Mouse (Mus musculus) cerebellum, adult 2 months (tissue): ENCODE results near the gene Hist1h3f. TPM values are rescaled to one million over a fixed set of nuclear protein-coding genes. Genes with fewer than 3 reads are reported as not detected.

Source experiments
- DNase-seq, 2 experiments: peaks; one replicate each; pipeline ENCODE4 v3.0.0; 2021
- H3K27ac ChIP-seq: fragments of 200-500 bp; 2 replicates; pipeline ENCODE4 v1.5.1; 2012; ENCODE audit warnings: low read length, control low read depth, inconsistent platforms; ENCODE audit not compliant: insufficient read depth
- H3K27me3 ChIP-seq: fragments of 200-500 bp; 2 replicates; pipeline ENCODE4 v1.6.1; 2012; ENCODE audit warnings: inconsistent platforms, mild to moderate bottlenecking, low read length, moderate library complexity; ENCODE audit not compliant: control insufficient read depth, insufficient read depth
- H3K4me1 ChIP-seq: fragments of 200-500 bp; 2 replicates; pipeline ENCODE4 v1.6.1; 2011; ENCODE audit warnings: low read length; ENCODE audit not compliant: control insufficient read depth, insufficient read depth
- H3K4me3 ChIP-seq: fragments of 200-500 bp; replicated peaks from 2 replicates; pipeline ENCODE3; 2011; ENCODE audit warnings: mild to moderate bottlenecking, low read depth, low read length, control low read depth; ENCODE audit not compliant: insufficient read depth
- CTCF ChIP-seq: fragments of 200-500 bp; IDR thresholded peaks from 2 replicates; pipeline ENCODE4 v1.5.1; 2011; ENCODE audit warnings: low read depth, mild to moderate bottlenecking, control low read depth, low read length, moderate library complexity, borderline replicate concordance; ENCODE audit not compliant: insufficient read depth
- POLR2A ChIP-seq: fragments of 200-500 bp; IDR thresholded peaks from 2 replicates; pipeline ENCODE4 v1.6.1; 2011; ENCODE audit warnings: low read length, control low read depth, borderline replicate concordance; ENCODE audit not compliant: insufficient read depth
- WGBS: fragments of 180-500 bp; shearing (Covaris S2); methylation state at CpG from one replicate; pipeline ENCODE4 v1.1.7; 2018; 5-methylcytosine and 5-hydroxymethylcytosine counted together
- polyA plus RNA-seq: library from polyadenylated mRNA; depleted of rRNA; stranded (reverse); fragments of >200 nt; gene quantifications from 2 replicates; pipeline ENCODE4 v1.2.3, GENCODE M21; 2012

The Hist1h3f gene
- polyA plus RNA-seq, 1 experiment, result 0.33 TPM

- Histone ChIP-seq H3K4me3 (no peak overlapping the region), H3K27ac (no peak overlapping the region), H3K4me1 (no peaks in the 10 kb centered on the region), H3K27me3 (no peaks in the 10 kb centered on the region)
- 93% methylated on average over 1 of the region's 1 CpGs for WGBS
- TF ChIP-seq POLR2A (no peak), CTCF (no peak)
- no peak for DNase-seq
Measured at GRCm38 (mm10) chr13:23513517-23513916, 30.3 kb upstream of the Hist1h3f start.

- WGBS, result 85% methylated on average over 5 of the region's 5 CpGs
- Histone ChIP-seq H3K27ac (no peak overlapping the region), H3K4me3 (no peak overlapping the region), H3K27me3 (no peaks in the 10 kb centered on the region), H3K4me1 (no peaks in the 10 kb centered on the region)
- no peak for DNase-seq
- no peak for TF ChIP-seq POLR2A
- TF ChIP-seq CTCF, result no peak
Measured at GRCm38 (mm10) chr13:23515281-23515680, 28.6 kb upstream of the Hist1h3f start.

GRCm38 (mm10) chr13:23515826-23516620 lies 27.8 kb upstream of the Hist1h3f start:
- 56% methylated on average over 15 of the region's 15 CpGs for WGBS
- DNase-seq, result no peak
- Histone ChIP-seq H3K4me1 (no peaks in the 10 kb centered on the region), H3K4me3 (peak overlapping the region; percentile 38), H3K27me3 (no peaks in the 10 kb centered on the region), H3K27ac (no peak overlapping the region)
- TF ChIP-seq POLR2A (no peak), CTCF (no peak)

DNA sequence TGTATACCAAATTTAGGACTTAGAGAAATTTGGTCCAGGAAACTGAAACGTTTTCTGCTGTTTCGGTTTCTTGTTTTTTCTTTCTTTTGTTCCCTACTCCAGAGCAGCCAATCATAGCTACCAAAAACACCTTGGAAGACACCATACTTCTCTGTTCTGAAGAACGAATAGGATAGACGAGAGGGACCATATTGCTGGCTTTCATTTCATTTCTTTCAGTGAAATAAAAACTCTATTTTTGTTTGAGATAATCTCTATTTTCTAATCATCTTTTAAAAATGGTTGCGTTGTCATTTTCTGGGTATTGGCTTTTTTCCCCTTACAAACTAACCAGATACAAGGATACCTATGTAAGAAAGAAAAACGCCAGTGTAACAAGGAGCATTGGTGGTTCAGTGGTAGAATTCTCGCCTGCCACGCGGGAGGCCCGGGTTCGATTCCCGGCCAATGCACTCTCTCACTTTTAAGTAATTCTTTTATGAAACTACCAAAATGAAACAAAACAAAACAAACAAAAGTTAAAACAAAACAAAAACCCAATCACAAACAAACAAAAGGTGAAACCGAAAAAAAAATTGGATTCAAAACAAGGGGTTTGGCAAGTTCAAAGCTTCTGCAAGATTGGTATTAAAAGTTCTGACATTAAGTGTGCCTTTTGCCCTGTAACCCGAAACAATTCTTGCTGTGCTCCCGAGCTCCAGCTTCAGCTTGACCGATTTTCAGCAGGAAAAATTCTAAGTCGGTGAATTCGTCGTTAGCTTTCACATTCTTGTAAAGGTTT lies 26.8 kb upstream of the Hist1h3f start:
- DNase-seq, result peak; percentile 74 to 82
- WGBS, result under 1% methylated on average over 19 of the region's 19 CpGs
- Histone ChIP-seq H3K4me1 (no peaks in the 10 kb centered on the region), H3K27me3 (no peaks in the 10 kb centered on the region), H3K4me3 (peak overlapping the region; percentile 63), H3K27ac (no peak overlapping the region)
- TF ChIP-seq CTCF (no peak), POLR2A (no peak)

- WGBS, result under 1% methylated on average over 27 of the region's 27 CpGs
- no peak overlapping the region for H3K27ac ChIP-seq
Measured at GRCm38 (mm10) chr13:23517603-23518294, 26.1 kb upstream of the Hist1h3f start.

DNA sequence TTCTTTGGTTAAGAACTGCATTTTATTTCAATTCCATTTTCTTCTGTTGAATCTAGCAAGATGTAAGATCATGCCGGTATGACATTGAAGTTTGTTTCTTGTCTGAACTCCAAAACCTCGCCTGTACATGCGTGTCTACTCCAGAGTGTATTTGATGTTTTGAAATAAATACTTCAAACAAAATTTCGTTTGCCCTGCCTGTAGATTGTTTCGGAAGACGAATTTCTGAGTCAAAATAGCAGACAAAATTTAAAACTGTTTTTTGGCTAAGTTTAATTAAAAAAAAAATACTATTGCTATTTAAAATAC lies 25.6 kb upstream of the Hist1h3f start:
- WGBS, result under 1% methylated on average over 6 of the region's 6 CpGs
- Histone ChIP-seq H3K4me3 (peak overlapping the region; percentile 48), H3K27ac (no peak overlapping the region), H3K27me3 (no peaks in the 10 kb centered on the region), H3K4me1 (no peaks in the 10 kb centered on the region)
- TF ChIP-seq CTCF (no peak), POLR2A (no peak)
- DNase-seq, result no peak

More at GRCm38 (mm10) chr13:23517603-23518294, 26.1 kb upstream of the Hist1h3f start:
- TF ChIP-seq CTCF, result no peak
- no peak for TF ChIP-seq POLR2A
- H3K27me3 ChIP-seq, result no peaks in the 10 kb centered on the region
- peak overlapping the region; percentile 63 for H3K4me3 ChIP-seq
- no peaks in the 10 kb centered on the region for H3K4me1 ChIP-seq
- peak; percentile 83 to 92 for DNase-seq

DNA sequence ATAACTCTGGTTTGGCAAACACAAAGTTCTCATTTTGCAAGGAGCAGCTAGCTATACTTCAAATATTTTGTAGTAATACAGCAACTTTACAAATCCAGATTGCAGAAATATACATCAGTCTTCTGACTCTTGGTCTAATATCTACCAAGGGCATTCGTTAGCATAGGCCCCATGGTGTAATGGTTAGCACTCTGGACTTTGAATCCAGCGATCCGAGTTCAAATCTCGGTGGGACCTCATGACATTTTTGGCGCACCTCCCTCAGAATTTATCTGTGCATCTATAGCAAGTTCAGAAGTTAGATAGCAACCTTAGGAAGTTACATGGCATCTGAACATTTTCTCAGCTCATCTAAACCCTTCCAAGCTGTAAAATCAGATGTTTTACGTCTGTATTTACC lies 25.0 kb upstream of the Hist1h3f start:
- Histone ChIP-seq H3K27me3 (no peaks in the 10 kb centered on the region), H3K4me1 (no peaks in the 10 kb centered on the region), H3K4me3 (peak overlapping the region; percentile 18), H3K27ac (no peak overlapping the region)
- TF ChIP-seq CTCF (no peak), POLR2A (no peak)
- peak; percentile 75 to 81 for DNase-seq
- WGBS, result 0% methylated on average over 6 of the region's 6 CpGs
